Comparison of ENCODE assay signal across 30 mouse cellular contexts in the genomic region with DNA sequence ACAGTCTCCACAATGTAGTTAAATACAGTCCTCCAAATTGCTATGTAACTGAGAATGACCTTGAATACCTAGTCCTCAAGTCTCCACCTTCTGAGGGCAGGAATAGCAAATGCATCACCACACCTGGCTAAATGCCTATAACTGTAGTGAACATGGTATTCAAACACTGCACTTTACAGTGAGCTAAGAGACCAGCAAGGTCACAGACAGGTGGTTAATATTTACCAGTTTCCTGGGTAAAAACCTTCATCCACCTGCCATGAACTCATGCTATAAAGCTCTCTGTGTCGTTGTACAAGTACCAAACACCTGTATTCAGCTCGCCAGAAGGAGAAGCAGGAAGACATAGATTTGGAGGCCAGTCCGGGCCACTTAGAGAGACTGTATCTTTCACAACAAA. TPM values are rescaled to one million over a fixed set of nuclear protein-coding genes. Genes with fewer than 3 reads are reported as not detected.
A peak's percentile ranks its signal among the peaks of the same experiment; 100 is the strongest.
DNase-seq lines count a peak whose midpoint lies in the region; ATAC-seq and TF ChIP-seq lines count a peak whose summit lies in the region.
"Had no signal": no experiment of that assay in that cellular context is flagged by ENCODE, and none has a peak within 500 bp of the region (broad histone marks: within the 10 kb centered on the region; RNA-seq: fewer than 3 reads in every experiment).

No protein-coding gene starts in this region.

- no peaks in the 10 kb centered on the region for H3K27me3 ChIP-seq in kidney, adult 2 months (replicated peaks; ENCODE audit: control insufficient read depth, insufficient read depth, low read length)
- no peaks in the 10 kb centered on the region for H3K27me3 ChIP-seq in liver, postnatal 0 days (ENCODE audit: insufficient read depth, low read length)
- H3K27me3 ChIP-seq in liver, embryonic 12.5 days (replicated peaks): peaks cover 21% of the 10 kb centered on the region
- no peaks in the 10 kb centered on the region for H3K27me3 ChIP-seq in kidney, postnatal 0 days (ENCODE audit: insufficient read depth, low read length)
- H3K27me3 ChIP-seq in small intestine, adult 2 months (ENCODE audit: control insufficient read depth, insufficient read depth, low read length): no peaks in the 10 kb centered on the region
- no peaks in the 10 kb centered on the region for H3K27me3 ChIP-seq in heart, adult 2 months (ENCODE audit: control insufficient read depth, insufficient read depth, low read length)
- H3K27me3 ChIP-seq: hindbrain, embryonic 13.5 days; limb, embryonic 12.5 days; lung, embryonic 15.5 days; midbrain, embryonic 15.5 days; neural tube, embryonic 15.5 days had no signal

- no peak for TF ChIP-seq POLR2A in kidney, adult 2 months (IDR thresholded peaks at IDR 0.05; ENCODE audit: low read depth, low read length)
- TF ChIP-seq POLR2A in small intestine, adult 2 months (IDR thresholded peaks at IDR 0.05; ENCODE audit: low read depth, low read length): no peak
- TF ChIP-seq POLR2A in heart, adult 2 months (IDR thresholded peaks at IDR 0.05; ENCODE audit: insufficient read depth, low read depth, low read length): no peak

- peak; percentile 55 for ATAC-seq in liver, postnatal 0 days
- ATAC-seq in liver, embryonic 12.5 days: no peak
- peak; percentile 61 for ATAC-seq in kidney, postnatal 0 days (replicated peaks; ENCODE audit: low FRiP score, low read depth)
- ATAC-seq: forebrain, embryonic 14.5 days; midbrain, embryonic 15.5 days had no signal

- no peak overlapping the region for H3K4me3 ChIP-seq in kidney, adult 2 months (ENCODE audit: insufficient read depth, low read depth, low read length)
- no peak overlapping the region for H3K4me3 ChIP-seq in liver, postnatal 0 days (ENCODE audit: low read depth, low read length)
- H3K4me3 ChIP-seq in liver, embryonic 12.5 days: no peak overlapping the region
- H3K4me3 ChIP-seq in kidney, postnatal 0 days (replicated peaks; ENCODE audit: low read depth, low read length): no peak overlapping the region
- no peak overlapping the region for H3K4me3 ChIP-seq in small intestine, adult 2 months (ENCODE audit: low read depth, low read length)
- H3K4me3 ChIP-seq in heart, adult 2 months: no peak overlapping the region
- H3K4me3 ChIP-seq: hindbrain, embryonic 13.5 days; layer of hippocampus, adult 2 months; left cerebral cortex, adult 2 months; limb, embryonic 12.5 days; liver, embryonic 13.5 days; lung, embryonic 15.5 days; midbrain, embryonic 10.5 days; midbrain, embryonic 15.5 days; neural tube, embryonic 15.5 days had no signal

- 33% methylated on average over 3 of the region's 3 CpGs for WGBS in kidney, adult 2 months
- WGBS in liver, postnatal 0 days (ENCODE audit: insufficient replicate concordance): 59% methylated on average over 3 of the region's 3 CpGs
- WGBS in liver, embryonic 12.5 days (ENCODE audit: insufficient replicate concordance): 54% methylated on average over 3 of the region's 3 CpGs
- WGBS in kidney, postnatal 0 days: 67% methylated on average over 3 of the region's 3 CpGs
- WGBS in small intestine, adult 2 months: 25% methylated on average over 3 of the region's 3 CpGs
- WGBS in heart, adult 2 months: 87% methylated on average over 3 of the region's 3 CpGs

- peaks cover 15% of the 10 kb centered on the region for H3K4me1 ChIP-seq in kidney, adult 2 months (ENCODE audit: control insufficient read depth, insufficient read depth, low read length)
- H3K4me1 ChIP-seq in liver, postnatal 0 days (ENCODE audit: insufficient read depth): 0 out of 2 replicates have a peak, but pooled peaks cover 2% of the 10 kb centered on the region
- no peaks in the 10 kb centered on the region for H3K4me1 ChIP-seq in liver, embryonic 12.5 days
- H3K4me1 ChIP-seq in kidney, postnatal 0 days (replicated peaks; ENCODE audit: insufficient read depth, low read length): 0 out of 2 replicates have a peak, but pooled peaks cover 4% of the 10 kb centered on the region
- H3K4me1 ChIP-seq in small intestine, adult 2 months (ENCODE audit: control insufficient read depth, insufficient read depth, insufficient read length, low read length): no peaks in the 10 kb centered on the region; the same call in 1 of the 2 replicates
- no peaks in the 10 kb centered on the region for H3K4me1 ChIP-seq in heart, adult 2 months (ENCODE audit: control insufficient read depth, insufficient read depth, low read length)

- DNase-seq in kidney, adult 2 months: peak; percentile 90
- DNase-seq in kidney, adult 18-20 months: no peak
- DNase-seq in liver, postnatal 0 days: no peak
- no peak for DNase-seq in kidney, postnatal 0 days (ENCODE audit: low spot score)
- DNase-seq in right cerebral cortex, postnatal 36 days (ENCODE audit: low spot score in 2 of 2): no peak
- no peak for DNase-seq in heart, adult 2 months
- DNase-seq: adrenal gland, postnatal 10 days; cerebellum, adult 11 months; cerebellum, adult 9-10 months; cerebellum, postnatal 36 days; gastrocnemius, postnatal 14 days; heart, postnatal 4 days; liver, embryonic 13.5 days; retina, postnatal 1 day; right cerebral cortex, postnatal 14 days; spleen, adult 18-20 months had no signal

- H3K9ac ChIP-seq in liver, postnatal 0 days (replicated peaks): no peak overlapping the region
- H3K9ac ChIP-seq in liver, embryonic 12.5 days: no peak overlapping the region
- no peak overlapping the region for H3K9ac ChIP-seq in kidney, postnatal 0 days (ENCODE audit: low read depth, low read length)
- no peak overlapping the region for H3K9ac ChIP-seq in heart, adult 2 months (ENCODE audit: low read depth, low read length)
- H3K9ac ChIP-seq: hindbrain, embryonic 13.5 days; limb, embryonic 12.5 days; liver, embryonic 13.5 days; lung, embryonic 15.5 days; midbrain, embryonic 15.5 days; neural tube, embryonic 15.5 days had no signal

- no peaks in the 10 kb centered on the region for H3K79me2 ChIP-seq in heart, adult 2 months (replicated peaks; ENCODE audit: control insufficient read depth, insufficient read depth, low read length)

- TF ChIP-seq CTCF in kidney, adult 2 months (conservative IDR thresholded peaks at IDR 0.05; ENCODE audit: insufficient read depth, insufficient read length, low read depth, low read length): no peak
- TF ChIP-seq CTCF in liver, postnatal 0 days (IDR thresholded peaks at IDR 0.05; ENCODE audit: low read depth): no peak
- TF ChIP-seq CTCF in kidney, postnatal 0 days (IDR thresholded peaks at IDR 0.05; ENCODE audit: low read depth): no peak
- no peak for TF ChIP-seq CTCF in small intestine, adult 2 months (IDR thresholded peaks at IDR 0.05; ENCODE audit: extremely low read depth, insufficient read length, insufficient replicate concordance, low read depth, low read length)
- no peak for TF ChIP-seq CTCF in heart, adult 2 months (IDR thresholded peaks at IDR 0.05)

- H3K9me3 ChIP-seq in liver, postnatal 0 days (ENCODE audit: low read length): no peaks in the 10 kb centered on the region
- H3K9me3 ChIP-seq in liver, embryonic 12.5 days (replicated peaks): no peaks in the 10 kb centered on the region
- H3K9me3 ChIP-seq in kidney, postnatal 0 days (replicated peaks; ENCODE audit: low read length): no peaks in the 10 kb centered on the region
- H3K9me3 ChIP-seq: G1E; hindbrain, embryonic 13.5 days; limb, embryonic 12.5 days; liver, embryonic 13.5 days; lung, embryonic 15.5 days; midbrain, embryonic 15.5 days; neural tube, embryonic 15.5 days had no signal

- no peaks in the 10 kb centered on the region for H3K36me3 ChIP-seq in kidney, adult 2 months (ENCODE audit: control insufficient read depth, insufficient read depth, low read length)
- H3K36me3 ChIP-seq in liver, postnatal 0 days (replicated peaks; ENCODE audit: insufficient read depth, low read length): no peaks in the 10 kb centered on the region
- H3K36me3 ChIP-seq in liver, embryonic 12.5 days: no peaks in the 10 kb centered on the region
- H3K36me3 ChIP-seq in kidney, postnatal 0 days (ENCODE audit: insufficient read depth, low read length): no peaks in the 10 kb centered on the region
- no peaks in the 10 kb centered on the region for H3K36me3 ChIP-seq in small intestine, adult 2 months (ENCODE audit: control insufficient read depth, insufficient read depth, low read length)
- H3K36me3 ChIP-seq in heart, adult 2 months (ENCODE audit: control insufficient read depth, insufficient read depth, low read length): no peaks in the 10 kb centered on the region
- H3K36me3 ChIP-seq: G1E; hindbrain, embryonic 13.5 days; limb, embryonic 12.5 days; liver, embryonic 13.5 days; lung, embryonic 15.5 days; midbrain, embryonic 10.5 days; midbrain, embryonic 15.5 days; neural tube, embryonic 15.5 days had no signal

- intact Hi-C loops in heart, adult 2 months (cut with DNase I): no loop called here

- H3K27ac ChIP-seq in kidney, adult 2 months (ENCODE audit: insufficient read depth, low read depth, low read length): peak overlapping the region; percentile 76
- H3K27ac ChIP-seq in liver, postnatal 0 days (ENCODE audit: low read depth): no peak overlapping the region
- no peak overlapping the region for H3K27ac ChIP-seq in liver, embryonic 12.5 days
- peak overlapping the region; percentile 50; the same call in 1 of the 2 replicates for H3K27ac ChIP-seq in kidney, postnatal 0 days
- H3K27ac ChIP-seq in small intestine, adult 2 months (ENCODE audit: insufficient read depth, low read depth, low read length): peak overlapping the region; percentile 3; the same call in 1 of the 2 replicates
- no peak overlapping the region for H3K27ac ChIP-seq in heart, adult 2 months
- H3K27ac ChIP-seq: hindbrain, embryonic 13.5 days; layer of hippocampus, adult 2 months; left cerebral cortex, adult 2 months; limb, embryonic 12.5 days; liver, embryonic 13.5 days; lung, embryonic 15.5 days; midbrain, embryonic 10.5 days; midbrain, embryonic 15.5 days; neural tube, embryonic 15.5 days had no signal

- no peak for TF ChIP-seq EP300 in liver, postnatal 0 days (IDR thresholded peaks at IDR 0.05; ENCODE audit: low read depth)
- no peak for TF ChIP-seq EP300 in heart, adult 2 months (IDR thresholded peaks at IDR 0.05; ENCODE audit: insufficient read depth, low read depth, low read length)

- H3K4me2 ChIP-seq in liver, postnatal 0 days (ENCODE audit: low read depth, low read length): no peak overlapping the region
- H3K4me2 ChIP-seq in liver, embryonic 12.5 days: no peak overlapping the region
- no peak overlapping the region for H3K4me2 ChIP-seq in kidney, postnatal 0 days (ENCODE audit: low read length)
- H3K4me2 ChIP-seq: heart, embryonic 11.5 days; hindbrain, embryonic 13.5 days; limb, embryonic 12.5 days; liver, embryonic 13.5 days; lung, embryonic 15.5 days; midbrain, embryonic 15.5 days; neural tube, embryonic 15.5 days had no signal

RNA-seq across cellular contexts. Expression of gene Ddr1, which starts 11.7 kb away (rescaled TPM):
- 91.2 and 109 TPM in 2 replicates for polyA plus RNA-seq in kidney, adult 2 months (2012; rRNA removed)
- polyA plus RNA-seq in liver, postnatal 0 days (2015; fragmentation: Nextera tagmentation; extraction: Ambion mirVana): 2.2 and 2.3 TPM in 2 replicates
- polyA plus RNA-seq in liver, embryonic 12.5 days (2016; fragmentation: Nextera tagmentation; extraction: Ambion mirVana): 5.7 and 6.1 TPM in 2 replicates
- polyA plus RNA-seq in kidney, postnatal 0 days (2015; fragmentation: Nextera tagmentation; extraction: Ambion mirVana): 89.1 and 94.3 TPM in 2 replicates
- polyA plus RNA-seq in small intestine, adult 2 months (2012; rRNA removed): 51.9 and 76.9 TPM in 2 replicates
- 10 to 100 TPM; 25.9 to 30.6 TPM for total RNA-seq in heart, adult 2 months (2021)
- polyA plus RNA-seq in heart, adult 2 months (2012; rRNA removed): 24.4 and 27.6 TPM in 2 replicates
- total RNA-seq: G1E; granulocyte monocyte progenitor cell, adult 5-6 weeks had no signal

RNA-seq across cellular contexts. Expression of gene Gtf2h4, which starts 42.6 kb away (rescaled TPM):
- 28.7 and 29.1 TPM in 2 replicates for polyA plus RNA-seq in kidney, adult 2 months (2012; rRNA removed)
- polyA plus RNA-seq in liver, postnatal 0 days (2015; fragmentation: Nextera tagmentation; extraction: Ambion mirVana): 14.1 and 15.2 TPM in 2 replicates
- 38.3 and 44.0 TPM in 2 replicates for polyA plus RNA-seq in liver, embryonic 12.5 days (2016; fragmentation: Nextera tagmentation; extraction: Ambion mirVana)
- polyA plus RNA-seq in kidney, postnatal 0 days (2015; fragmentation: Nextera tagmentation; extraction: Ambion mirVana): 35.6 and 36.5 TPM in 2 replicates
- polyA plus RNA-seq in small intestine, adult 2 months (2012; rRNA removed): 11.0 and 17.2 TPM in 2 replicates
- total RNA-seq in heart, adult 2 months (2021): 10 to 100 TPM; 15.0 to 20.6 TPM
- 19.2 and 21.0 TPM in 2 replicates for polyA plus RNA-seq in heart, adult 2 months (2012; rRNA removed)

RNA-seq across cellular contexts. Expression of gene Vars2, which starts 48.7 kb away (rescaled TPM):
- polyA plus RNA-seq in kidney, adult 2 months (2012; rRNA removed): 21.5 and 31.3 TPM in 2 replicates
- 4.6 and 5.0 TPM in 2 replicates for polyA plus RNA-seq in liver, postnatal 0 days (2015; fragmentation: Nextera tagmentation; extraction: Ambion mirVana)
- polyA plus RNA-seq in liver, embryonic 12.5 days (2016; fragmentation: Nextera tagmentation; extraction: Ambion mirVana): 10.7 and 11.8 TPM in 2 replicates
- polyA plus RNA-seq in kidney, postnatal 0 days (2015; fragmentation: Nextera tagmentation; extraction: Ambion mirVana): 12.7 and 13.5 TPM in 2 replicates
- 18.2 and 26.5 TPM in 2 replicates for polyA plus RNA-seq in small intestine, adult 2 months (2012; rRNA removed)
- 10 to 100 TPM; 26.6 to 28.3 TPM for total RNA-seq in heart, adult 2 months (2021)
- polyA plus RNA-seq in heart, adult 2 months (2012; rRNA removed): 19.3 and 20.3 TPM in 2 replicates

Comparison
In these comparisons a context has a peak if more than half of its experiments do, and no peak if none do; other contexts are left out.
1. H3K27ac ChIP-seq: peak in kidney, adult 2 months (single experiment), kidney, postnatal 0 days (single experiment) and small intestine, adult 2 months (single experiment); none in liver, postnatal 0 days (single experiment), liver, embryonic 12.5 days (single experiment) and heart, adult 2 months (single experiment).